Mouse (Mus musculus) megakaryocyte, embryonic 14.5 days (primary cell): Measurements from ENCODE around the gene Eaf2.

Source experiments
- FLI1 ChIP-seq: IDR thresholded peaks from 2 replicates; pipeline ENCODE4 v1.6.1; 2012; ENCODE audit warnings: low read length, inconsistent platforms, mixed read lengths
- GATA1 ChIP-seq: IDR thresholded peaks from 3 replicates; pipeline ENCODE4 v1.6.1; 2012; ENCODE audit warnings: mixed read lengths, low read length, inconsistent platforms, borderline replicate concordance

GRCm38 (mm10) chr16:36827611-36828053 is 47.2 kb downstream of the Eaf2 start:
- TF ChIP-seq GATA1 (no peak), FLI1 (no peak)
